Mouse (Mus musculus) thymus, adult 2 months (tissue): ENCODE data around the gene Slmap.

Source experiments
- CTCF ChIP-seq: fragments of 200-500 bp; IDR thresholded peaks from 2 replicates; pipeline ENCODE4 v1.5.1; 2012; ENCODE audit warnings: mild to moderate bottlenecking, control low read depth, low read length, moderate library complexity, borderline replicate concordance; ENCODE audit not compliant: control insufficient read depth, poor library complexity, insufficient read depth; ENCODE audit errors: extremely low read depth
- POLR2A ChIP-seq: fragments of 200-500 bp; IDR thresholded peaks from 2 replicates; pipeline ENCODE4 v1.6.1; 2012; ENCODE audit warnings: mild to moderate bottlenecking, low read length, control low read depth, moderate library complexity; ENCODE audit not compliant: control insufficient read depth, poor library complexity, insufficient read depth; ENCODE audit errors: extremely low read depth

GRCm38 (mm10) chr14:26486416-26487198 lies 48.1 kb downstream of the Slmap start:
- TF ChIP-seq CTCF (no peak), POLR2A (no peak)
